Mouse (Mus musculus) ES-E14 (cell line): ENCODE results near the gene Bmpr2.

ENCODE experiments used
- HCFC1 ChIP-seq: IDR thresholded peaks from 2 replicates; pipeline ENCODE4 v1.6.1; 2012; ENCODE audit warnings: low read length, inconsistent platforms, borderline replicate concordance; ENCODE audit not compliant: insufficient read depth
- ZNF384 ChIP-seq: IDR thresholded peaks from 2 replicates; pipeline ENCODE4 v1.6.1; 2012; ENCODE audit warnings: low read depth, low read length, inconsistent platforms

DNA sequence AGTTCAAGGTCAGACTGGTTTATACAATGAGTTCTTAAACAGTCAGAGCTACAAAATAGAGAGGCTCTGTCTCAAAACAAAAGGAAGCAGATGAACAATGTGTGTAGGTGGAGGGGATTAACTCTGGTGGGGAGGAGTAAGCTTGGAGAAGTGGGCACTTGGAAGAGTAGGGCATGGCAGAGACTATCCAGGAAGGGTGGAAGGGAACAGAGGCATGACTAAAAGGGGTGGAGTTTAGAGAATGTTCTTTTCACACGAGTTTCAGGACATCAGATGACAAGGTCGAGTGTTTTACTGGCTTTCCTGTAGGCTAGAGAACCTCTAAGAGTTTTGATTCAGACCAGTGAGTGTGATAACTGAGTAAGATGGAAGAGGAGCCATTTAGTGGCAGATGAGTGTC, 144.5 kb downstream of the Bmpr2 start:
- TF ChIP-seq ZNF384 (no peak), HCFC1 (no peak)
